Mouse (Mus musculus) heart, adult 8-10 months (tissue): Measurements from ENCODE around the gene Zdhhc14. TPM values are rescaled to one million over a fixed set of nuclear protein-coding genes. Genes with fewer than 3 reads are reported as not detected.

Experiments used
- DNase-seq: peaks from one replicate; pipeline ENCODE4 v3.0.0; 2022; ENCODE audit warnings: low spot score
- total RNA-seq, 4 experiments: library from RNA; stranded (reverse); gene quantifications; 2 replicates each; pipeline ENCODE4 v1.2.4; 2022

The Zdhhc14 gene
- total RNA-seq, 4 experiments from 2014 or later = 4.4 to 5.6 (median 5.0) TPM

- no peak for DNase-seq
Observed at GRCm38 (mm10) chr17:5504969-5505368, 12.6 kb downstream of the Zdhhc14 start.

GRCm38 (mm10) chr17:5506553-5506952 is 14.2 kb downstream of the Zdhhc14 start:
- no peak for DNase-seq

- no peak for DNase-seq
Observed at GRCm38 (mm10) chr17:5506988-5507387, 14.6 kb downstream of the Zdhhc14 start.

- DNase-seq = no peak
Observed at GRCm38 (mm10) chr17:5508030-5508429, 15.7 kb downstream of the Zdhhc14 start.

GRCm38 (mm10) chr17:5510564-5510963 is 18.2 kb downstream of the Zdhhc14 start:
- DNase-seq = no peak

GRCm38 (mm10) chr17:5511724-5512123 is 19.4 kb downstream of the Zdhhc14 start:
- DNase-seq = no peak

GRCm38 (mm10) chr17:5519466-5519865 is 27.1 kb downstream of the Zdhhc14 start:
- DNase-seq = no peak

GRCm38 (mm10) chr17:5519910-5520592 is 27.7 kb downstream of the Zdhhc14 start:
- DNase-seq = no peak

GRCm38 (mm10) chr17:5521532-5521931 is 29.2 kb downstream of the Zdhhc14 start:
- DNase-seq = no peak

- no peak for DNase-seq
Observed at GRCm38 (mm10) chr17:5529552-5529951, 37.2 kb downstream of the Zdhhc14 start.

- DNase-seq = no peak
Observed at GRCm38 (mm10) chr17:5532816-5533215, 40.5 kb downstream of the Zdhhc14 start.

- no peak for DNase-seq
Observed at GRCm38 (mm10) chr17:5535357-5535756, 43.0 kb downstream of the Zdhhc14 start.

- no peak for DNase-seq
Observed at GRCm38 (mm10) chr17:5536259-5537094, 44.1 kb downstream of the Zdhhc14 start.

- DNase-seq = no peak
Observed at GRCm38 (mm10) chr17:5537095-5537575, 44.8 kb downstream of the Zdhhc14 start.

- DNase-seq = no peak
Observed at GRCm38 (mm10) chr17:5542177-5542576, 49.8 kb downstream of the Zdhhc14 start.

- no peak for DNase-seq
Observed at GRCm38 (mm10) chr17:5544065-5544464, 51.7 kb downstream of the Zdhhc14 start.

- no peak for DNase-seq
Observed at GRCm38 (mm10) chr17:5545065-5545464, 52.7 kb downstream of the Zdhhc14 start.

GRCm38 (mm10) chr17:5548546-5548945 is 56.2 kb downstream of the Zdhhc14 start:
- DNase-seq = no peak

GRCm38 (mm10) chr17:5549460-5549859 is 57.1 kb downstream of the Zdhhc14 start:
- no peak for DNase-seq

GRCm38 (mm10) chr17:5550444-5550843 is 58.1 kb downstream of the Zdhhc14 start:
- no peak for DNase-seq

- no peak for DNase-seq
Observed at GRCm38 (mm10) chr17:5551136-5551535, 58.8 kb downstream of the Zdhhc14 start.

- no peak for DNase-seq
Observed at GRCm38 (mm10) chr17:5552036-5552760, 59.8 kb downstream of the Zdhhc14 start.
